Mouse (Mus musculus) adrenal gland, adult (tissue): ENCODE data around the gene Kcnj4.
"Not testable (repeated sequence)": the region's sequence is repeated elsewhere in the genome, so short reads cannot be mapped to it uniquely, and the experiment has no call there.

Experiments used
- DNase-seq, 2 experiments: peaks; one replicate each; pipeline ENCODE4 v3.0.0; 2022 to 2023; ENCODE audit warnings: low spot score in 1 of 2; ENCODE audit not compliant: inconsistent age in 2 of 2

The Kcnj4 gene

DNA sequence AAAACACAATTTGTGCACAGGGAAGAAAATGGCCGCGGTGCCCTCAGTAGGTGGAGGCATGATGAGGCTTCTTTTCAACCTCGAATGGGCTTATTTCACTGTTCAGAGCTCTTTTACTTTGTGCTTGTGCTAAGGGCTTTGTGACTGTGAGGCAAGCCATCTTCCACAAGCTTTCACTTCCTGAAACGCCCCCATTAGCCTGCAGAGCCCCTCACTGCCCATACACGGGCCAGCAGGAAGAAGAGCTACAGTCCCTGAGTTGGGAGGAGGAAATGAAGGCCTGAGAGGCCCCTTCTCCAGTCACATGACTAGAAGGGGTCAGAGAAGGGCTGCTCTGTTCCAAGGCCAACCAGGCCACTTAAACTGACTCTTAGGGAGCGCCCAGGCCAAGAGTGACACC lies 48.5 kb downstream of the Kcnj4 start:
- no peak for DNase-seq

DNA sequence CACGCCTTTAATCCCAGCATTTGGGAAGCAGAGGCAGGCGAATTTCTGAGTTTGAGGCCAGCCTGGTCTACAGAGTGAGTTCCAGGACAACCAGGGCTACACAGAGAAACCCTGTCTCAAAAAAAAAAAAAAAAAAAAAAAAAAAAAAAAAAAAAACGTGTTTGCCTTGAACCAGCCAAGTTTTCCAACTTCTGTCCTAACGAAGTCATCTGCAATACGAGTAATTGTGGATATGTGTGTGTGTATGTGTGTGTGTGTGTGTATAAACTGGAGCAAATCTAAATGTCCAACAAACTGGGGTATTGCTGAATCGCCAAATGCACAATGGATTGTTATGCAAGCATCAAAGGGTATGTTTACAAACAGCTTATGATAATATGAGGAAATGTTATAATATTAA lies 48.9 kb downstream of the Kcnj4 start:
- DNase-seq = not testable (repeated sequence)

DNA sequence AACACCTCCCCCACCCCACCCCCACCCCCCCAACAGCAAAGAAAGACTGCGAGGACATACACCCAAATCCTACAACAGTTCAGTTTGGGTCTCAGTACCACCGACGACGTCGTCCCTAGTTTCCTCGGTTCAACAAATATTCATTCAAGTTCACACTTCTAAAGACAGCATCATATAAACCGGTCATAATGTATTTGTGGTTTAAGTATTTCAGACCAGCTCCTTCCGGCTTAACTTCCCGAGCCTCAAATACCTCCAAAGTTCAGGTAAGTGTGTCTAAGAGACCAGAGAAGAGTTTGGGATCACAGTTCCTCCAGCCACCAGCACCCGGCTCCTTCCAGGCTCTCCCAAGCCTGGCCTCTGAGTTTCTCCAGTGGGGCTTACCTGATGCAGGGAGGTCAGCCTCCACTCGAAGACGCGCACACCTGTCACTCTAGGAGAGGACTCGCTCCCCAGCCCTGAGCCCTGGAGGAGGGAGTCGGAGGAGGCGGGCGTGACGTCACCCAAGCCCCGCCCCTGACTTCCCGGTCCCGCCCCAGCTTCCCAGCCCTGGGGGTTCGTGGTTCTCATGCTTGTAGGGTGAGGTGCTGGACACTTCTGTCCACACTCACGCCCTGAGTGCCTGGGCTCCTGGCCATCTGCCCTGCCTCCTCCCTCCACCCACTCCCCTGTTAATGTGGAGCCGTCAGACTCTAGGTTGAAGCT lies 49.8 kb downstream of the Kcnj4 start, which contains the start of gene Csnk1e:
Gene Csnk1e, minus strand, starts transcription at position 461 of the 705 bp plus-strand sequence.
- DNase-seq = peak; percentile 80 to 90

DNA sequence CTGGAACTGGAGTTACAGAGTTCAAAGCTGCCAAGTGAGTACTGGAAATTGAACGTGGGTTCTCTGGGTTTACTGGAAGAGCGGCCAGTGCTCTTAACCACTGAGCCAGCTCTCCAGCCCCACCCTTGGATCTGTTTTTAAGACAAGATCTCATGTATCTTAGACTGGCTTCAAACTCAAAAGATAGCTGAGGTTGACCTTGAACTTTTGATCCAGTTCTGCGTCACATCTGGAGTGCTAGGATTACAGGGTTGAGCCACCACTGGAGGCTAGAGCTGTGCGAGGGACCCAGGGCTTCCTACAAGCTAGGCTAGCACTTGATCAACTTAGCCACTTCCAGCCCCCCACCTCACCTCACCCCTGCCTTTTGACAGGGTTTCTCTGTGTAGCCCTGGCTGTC lies 51.2 kb downstream of the Kcnj4 start:
- DNase-seq = peak in 1 of 2 experiments; percentile 38

DNA sequence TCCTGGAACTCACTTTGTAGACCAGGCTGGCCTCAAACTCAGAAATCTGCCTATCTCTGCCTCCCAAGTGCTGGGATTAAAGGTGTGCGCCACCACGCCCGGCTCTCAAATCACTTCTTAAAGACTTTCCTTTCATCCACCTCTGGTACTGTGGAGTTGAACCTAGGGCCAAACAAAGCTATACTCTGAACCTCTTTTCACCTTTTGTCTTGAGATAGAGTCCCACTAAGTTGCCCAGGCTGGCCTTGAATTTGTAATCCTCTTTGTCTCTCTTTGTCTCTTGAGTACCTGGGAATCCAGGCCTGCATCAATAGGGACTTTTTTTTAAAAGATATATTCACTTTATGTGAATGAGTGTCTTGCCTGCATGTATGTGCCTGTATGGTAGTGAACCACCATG lies 57.0 kb downstream of the Kcnj4 start:
- DNase-seq = no peak

DNA sequence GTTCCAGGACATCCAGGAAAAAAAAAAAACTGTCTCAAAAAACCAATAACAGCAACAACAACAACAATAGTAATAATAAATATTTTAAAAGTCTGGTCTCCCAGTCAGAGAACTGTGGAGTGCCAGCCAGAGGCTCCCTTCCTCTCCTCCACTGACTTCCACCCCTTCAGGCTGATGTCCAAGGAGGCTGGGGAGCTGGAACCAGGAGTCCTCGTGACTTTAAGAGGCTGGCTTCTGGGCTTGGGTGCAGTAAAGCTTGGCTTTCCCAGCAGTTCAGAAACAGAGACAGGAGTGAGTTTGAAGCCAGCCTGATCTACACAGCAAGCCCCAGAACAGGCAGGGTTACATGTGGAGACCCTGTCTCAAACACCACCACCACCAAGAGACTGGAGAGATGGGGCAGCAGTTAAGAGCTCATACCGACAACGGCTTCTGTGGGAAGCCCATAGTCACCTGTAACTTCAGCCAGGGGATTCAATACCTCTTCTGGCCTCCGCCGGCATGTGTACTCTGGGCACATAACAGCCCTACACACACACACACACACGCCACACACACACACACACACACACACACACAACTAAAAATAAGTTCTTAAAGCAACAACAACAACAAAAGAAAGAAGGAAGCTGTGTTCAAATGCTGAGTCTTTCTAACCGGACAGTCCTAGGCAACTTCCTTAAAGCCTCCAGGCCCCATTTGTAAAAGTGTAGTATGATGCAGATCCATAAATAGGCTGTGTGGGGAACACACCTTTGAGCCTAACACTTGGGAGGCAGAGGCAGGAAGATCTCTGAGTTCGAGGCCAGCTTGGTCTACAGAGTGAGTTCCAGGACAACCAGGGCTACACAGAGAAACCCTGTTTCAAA lies 59.0 kb downstream of the Kcnj4 start:
- no peak for DNase-seq

DNA sequence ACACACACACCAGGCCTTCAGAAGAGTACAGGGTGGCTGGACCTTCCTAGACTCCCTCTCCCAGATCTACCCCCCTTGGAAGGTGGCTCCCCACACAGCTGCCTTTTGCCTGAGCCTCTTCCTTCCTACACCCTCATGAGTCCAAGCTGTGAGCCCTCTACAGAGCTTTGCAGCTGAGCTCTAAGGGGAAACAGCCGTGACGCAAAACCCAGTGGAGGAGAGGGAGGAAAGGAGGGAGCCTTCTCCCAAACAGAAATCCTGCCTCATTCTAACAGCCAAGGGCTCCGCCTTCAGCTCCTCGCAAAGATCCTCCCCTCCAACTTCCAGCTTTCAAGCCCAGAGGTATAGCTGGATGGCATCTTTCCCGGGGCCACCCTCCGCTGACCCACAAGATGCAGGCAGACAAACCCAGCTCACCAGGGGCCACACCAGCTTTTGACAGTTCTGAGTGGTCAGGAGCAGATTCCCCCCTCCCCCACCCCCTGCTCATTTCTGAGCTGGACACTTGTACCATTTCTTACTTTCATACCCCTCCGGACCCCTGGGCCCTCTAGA lies 61.1 kb downstream of the Kcnj4 start:
- no peak for DNase-seq

DNA sequence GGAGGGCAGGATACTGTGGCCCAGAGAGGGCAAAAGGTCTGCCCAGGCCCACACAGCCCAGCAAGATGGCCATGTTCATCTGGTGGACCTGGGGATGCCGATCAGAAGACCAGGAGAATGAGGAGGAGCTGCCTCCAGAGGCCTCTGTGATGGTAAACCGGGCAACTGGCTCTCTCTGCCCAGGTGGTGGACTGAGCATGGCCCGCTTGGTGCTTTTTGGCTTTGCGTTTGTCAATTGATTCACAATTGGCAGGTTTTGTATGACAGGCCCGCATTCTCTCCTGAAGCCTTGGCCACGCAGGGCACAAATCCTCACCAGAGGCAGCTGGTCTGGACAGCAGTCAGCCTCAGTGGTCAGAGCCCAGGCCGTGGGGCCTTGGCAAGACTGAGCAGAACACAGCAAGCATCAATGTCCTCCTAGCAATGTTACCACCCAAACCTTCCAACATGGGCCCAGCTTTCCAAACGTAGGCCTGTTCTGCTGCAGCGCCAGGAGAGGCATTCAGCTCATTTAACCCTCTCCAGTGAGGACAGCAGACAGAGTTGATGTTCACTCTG lies 62.0 kb downstream of the Kcnj4 start:
- DNase-seq = peak in 1 of 2 experiments; percentile 26

DNA sequence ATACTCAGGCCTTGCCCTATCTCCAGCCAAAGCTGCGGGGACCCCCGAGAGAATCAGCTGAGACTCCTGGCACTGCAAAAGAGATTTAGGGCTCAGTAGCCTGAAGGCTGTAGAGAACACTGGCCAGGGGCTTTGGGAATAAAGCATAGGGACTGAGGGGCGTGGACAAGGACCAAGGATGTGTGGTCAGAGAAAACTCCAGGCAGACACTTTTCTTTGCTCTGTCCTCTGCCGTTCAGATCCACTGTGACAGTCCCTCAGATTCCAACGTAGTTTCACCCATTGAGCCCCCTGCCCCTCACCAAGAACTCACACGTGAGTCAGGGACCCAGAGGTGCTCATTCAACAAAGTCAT lies 62.8 kb downstream of the Kcnj4 start:
- DNase-seq = no peak

DNA sequence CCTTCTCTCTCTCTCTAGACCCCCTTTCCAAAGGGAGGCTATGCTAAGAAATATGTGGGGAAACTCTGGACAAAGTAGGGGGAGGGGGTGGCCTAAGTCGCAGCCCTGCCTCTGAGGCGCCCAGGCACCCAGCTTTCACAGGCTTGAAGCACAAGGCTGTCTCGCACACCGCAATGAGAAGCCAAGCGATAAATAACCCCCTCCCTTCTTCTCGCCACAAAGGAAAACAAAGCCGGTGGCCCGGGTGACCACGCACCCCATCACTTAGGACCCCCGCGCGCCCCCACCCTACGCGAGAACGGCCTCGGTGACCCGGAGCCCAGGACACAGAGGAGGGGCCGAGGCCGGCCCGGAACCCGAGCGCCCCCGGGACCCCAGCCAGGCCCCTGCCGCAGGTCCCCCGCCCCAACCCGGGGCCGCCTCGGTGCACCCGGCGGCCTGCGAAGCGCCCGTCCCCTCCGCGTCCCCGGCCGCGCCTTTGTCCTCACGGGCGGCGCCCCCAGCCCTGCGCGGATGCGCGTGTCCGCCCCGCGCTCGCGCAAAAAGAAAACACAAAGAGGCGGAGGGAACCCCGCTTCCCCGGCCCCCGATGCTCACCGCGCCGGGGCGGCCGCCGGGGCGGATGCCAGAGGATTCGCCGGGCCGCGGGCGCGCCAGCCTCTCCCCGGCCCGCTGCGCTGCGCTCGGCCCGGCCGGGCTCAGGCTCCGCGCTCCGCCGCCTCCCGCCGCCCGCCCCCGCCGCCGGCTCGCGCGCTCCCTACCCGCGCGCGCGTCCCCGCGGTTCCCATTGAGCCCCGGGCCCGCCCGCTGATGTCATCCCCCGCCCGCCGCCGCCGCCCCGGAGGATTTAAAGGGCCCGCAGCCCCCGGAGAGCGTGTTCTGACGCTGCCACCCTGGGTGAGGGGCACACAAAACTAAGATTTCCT lies 63.4 kb downstream of the Kcnj4 start:
- peak; percentile 88 to 95 for DNase-seq

DNA sequence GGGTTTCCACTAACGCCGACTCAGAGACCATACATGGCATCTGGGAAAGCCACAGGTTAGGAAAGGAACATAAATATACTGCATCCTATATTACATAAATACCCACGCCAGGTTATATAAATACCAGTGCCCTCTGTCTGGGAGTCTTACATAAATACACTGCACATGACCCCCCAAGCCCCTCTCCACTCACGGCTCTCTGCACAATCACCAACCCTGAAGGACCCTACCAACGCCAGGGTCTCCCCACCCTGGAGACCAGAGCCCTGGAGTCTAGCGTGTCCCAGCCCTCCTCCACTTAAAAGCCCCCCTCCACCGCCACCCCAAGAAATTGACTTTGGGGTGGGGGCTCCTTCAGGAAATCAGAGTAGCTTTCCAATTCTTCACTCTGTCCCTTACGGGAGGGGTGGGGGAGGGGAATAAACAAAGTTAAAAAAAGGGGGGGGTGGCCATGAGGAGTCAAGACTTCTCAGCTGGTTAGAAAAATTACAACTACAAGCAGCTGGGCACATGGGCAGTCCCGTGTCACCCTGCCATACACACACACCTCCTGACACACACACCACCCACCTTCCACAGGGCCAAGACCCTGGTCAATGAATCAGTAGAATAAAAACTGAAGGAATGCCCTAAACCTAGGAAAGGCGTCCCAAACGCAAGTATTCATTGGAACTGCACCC lies 64.2 kb downstream of the Kcnj4 start:
- peak in 1 of 2 experiments; percentile 52 for DNase-seq

DNA sequence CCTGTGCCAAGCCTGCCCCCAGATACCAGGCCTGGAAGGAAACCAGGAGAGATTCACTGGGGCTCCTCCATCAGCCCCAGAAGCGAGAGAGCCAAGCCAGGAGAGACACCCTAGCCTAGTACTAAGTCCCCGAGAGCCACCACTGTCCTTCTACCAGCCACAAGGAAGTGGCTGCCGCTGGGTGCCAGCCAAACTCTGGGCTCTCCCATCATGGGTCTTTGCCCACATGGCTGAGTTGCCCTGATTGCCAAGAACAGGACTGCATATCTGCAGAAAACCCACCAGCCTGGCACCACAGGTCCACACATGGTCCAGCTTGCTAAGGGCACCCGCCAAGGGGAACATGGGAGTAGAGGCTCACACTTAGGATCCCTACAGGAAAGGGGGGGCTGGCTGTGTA lies 64.8 kb downstream of the Kcnj4 start:
- peak; percentile 75 to 91 for DNase-seq

DNA sequence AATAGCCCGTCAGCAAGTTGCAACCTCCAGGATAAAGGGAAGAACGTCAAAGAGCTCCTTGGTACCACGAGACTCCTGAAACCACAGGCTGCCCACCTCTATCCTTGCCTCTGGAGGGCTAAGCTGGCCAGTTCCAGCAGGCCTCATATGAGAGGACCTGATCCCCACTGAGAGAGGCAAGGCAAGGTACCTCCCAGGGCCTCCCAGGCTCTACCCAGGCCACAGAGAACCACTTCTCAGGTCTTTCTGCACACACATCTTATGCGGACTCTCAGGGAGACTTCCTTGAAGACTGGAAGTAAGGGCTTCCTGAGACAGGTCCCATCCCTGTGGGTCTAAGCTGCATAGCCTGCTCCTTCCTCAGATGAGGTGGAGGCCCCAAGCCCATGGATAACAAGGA lies 65.7 kb downstream of the Kcnj4 start:
- peak; percentile 13 to 58 for DNase-seq

DNA sequence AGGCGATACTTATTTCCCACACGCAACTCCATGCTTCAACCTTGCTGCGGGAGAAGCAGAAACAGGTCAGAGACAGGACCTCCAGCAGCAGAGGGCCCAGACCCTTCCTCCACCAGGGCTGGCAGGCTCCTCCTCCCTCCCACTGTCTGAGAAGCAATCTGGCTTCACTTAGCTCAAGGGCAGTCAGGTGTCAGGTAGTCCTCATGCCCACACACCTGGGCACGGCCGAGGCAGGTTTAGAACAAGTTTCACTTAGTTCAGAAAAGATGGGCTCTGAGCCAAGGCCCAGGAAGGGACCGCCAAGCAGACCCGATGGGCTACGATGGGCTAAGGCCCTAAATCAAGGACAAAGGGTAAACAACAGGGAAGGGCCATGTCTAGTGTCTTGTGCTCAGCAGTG lies 66.2 kb downstream of the Kcnj4 start:
- DNase-seq = peak; percentile 35 to 63

DNA sequence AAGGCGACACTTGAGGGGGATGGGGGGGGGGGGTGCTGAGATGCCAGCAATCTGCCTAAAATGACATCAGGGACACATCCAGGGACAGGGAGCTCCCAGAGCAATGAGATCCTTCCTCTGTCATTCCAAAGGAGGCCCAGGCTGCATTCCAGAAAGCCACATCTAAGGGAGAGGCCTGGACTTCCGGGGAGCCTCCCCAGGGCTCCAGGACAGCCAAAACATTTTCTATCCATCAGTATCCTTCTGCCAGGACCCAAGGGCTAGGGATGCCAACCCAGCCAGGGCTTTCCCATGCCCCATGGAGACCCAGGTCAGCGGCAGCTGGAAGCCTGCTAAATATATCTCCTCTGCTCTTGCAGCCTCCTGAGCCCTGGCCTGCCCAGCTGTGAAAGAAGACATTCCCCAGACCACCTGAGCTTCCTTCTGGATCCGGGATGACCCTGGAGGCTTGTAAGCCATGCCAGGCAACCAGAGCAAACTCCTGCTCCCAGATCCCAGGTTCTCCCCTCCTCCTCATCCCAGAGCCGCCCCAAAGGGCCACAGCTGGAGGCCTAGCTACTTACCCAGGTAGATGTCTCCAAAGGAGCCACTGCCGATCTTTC lies 66.7 kb downstream of the Kcnj4 start:
- DNase-seq = peak; percentile 77 to 87

DNA sequence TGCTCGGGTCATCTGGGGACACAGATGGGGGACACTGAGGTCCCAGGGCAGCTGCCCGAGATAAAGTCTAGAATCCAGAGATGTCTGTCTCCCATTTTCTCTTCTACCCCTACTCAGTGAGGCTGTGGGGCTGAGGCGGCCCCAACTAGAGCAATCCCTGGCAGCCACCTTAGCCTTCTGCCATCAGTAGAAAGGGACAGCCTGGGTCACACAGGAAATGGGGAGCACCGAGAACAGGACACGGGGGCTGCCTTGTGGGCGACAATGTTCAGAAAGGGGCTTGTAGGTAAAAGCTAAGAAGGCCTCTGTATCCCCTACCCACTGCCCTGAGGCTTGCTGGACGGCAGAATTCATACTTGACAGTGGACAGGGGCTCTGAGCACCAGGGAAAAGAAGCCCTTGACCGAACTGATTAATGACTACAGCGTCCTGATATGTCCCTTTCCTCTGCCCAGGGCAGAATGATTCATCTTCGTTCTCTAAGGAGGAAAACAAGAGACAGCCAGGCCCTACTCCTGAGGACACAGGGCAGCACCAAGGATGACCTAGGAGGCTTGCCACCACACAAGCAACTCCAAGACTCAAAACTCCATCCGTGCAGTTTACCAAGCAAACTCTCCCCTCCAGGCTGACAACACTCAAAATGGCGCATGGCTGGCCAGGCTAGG lies 67.4 kb downstream of the Kcnj4 start:
- peak; percentile 75 to 91 for DNase-seq

DNA sequence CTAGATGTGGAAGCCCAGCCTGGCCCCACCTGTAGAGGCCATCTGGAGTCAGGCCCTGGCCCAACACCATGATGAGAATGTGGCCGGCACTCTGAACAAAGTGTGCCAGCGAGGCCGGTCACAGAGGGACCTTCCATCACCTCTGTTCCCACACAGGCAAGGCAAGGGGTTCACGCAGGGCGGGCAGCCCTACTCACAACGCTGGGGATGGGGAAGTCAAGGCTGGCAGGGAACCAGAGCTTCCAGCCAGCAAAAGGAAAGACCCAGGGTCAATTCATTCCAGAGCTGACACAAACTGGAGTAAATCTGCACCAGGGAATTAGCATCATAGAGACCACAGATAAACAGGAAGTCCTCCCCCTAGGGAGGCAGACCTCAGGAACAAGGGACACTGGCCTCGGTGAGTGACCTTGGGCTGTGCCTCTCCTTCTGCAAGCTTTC lies 68.5 kb downstream of the Kcnj4 start:
- DNase-seq = peak; percentile 73 to 82

DNA sequence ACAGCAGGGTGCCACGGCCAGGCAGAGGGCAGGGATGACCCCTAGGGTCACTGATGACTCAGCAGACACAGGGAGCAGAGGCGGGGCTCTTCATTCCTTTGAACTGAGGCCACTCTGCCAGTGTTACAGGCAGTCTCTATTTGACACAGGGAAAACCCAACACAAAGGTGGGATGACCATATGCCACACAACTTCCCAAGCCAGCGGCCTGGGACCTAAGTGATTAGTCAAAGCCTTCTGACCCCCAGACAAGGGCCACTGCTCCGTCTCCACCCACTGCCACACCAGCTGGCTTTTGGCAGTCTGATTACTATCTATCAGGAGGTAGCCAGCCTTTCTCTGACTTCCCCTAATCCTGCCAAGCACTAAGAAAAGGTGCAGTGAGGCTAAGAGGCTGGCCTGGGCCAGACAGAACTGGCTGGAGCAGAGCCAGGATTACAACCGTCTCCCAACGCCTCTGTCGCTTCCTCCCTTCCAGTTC lies 69.8 kb downstream of the Kcnj4 start:
- peak; percentile 87 to 93 for DNase-seq
